Mouse (Mus musculus) kidney, postnatal 4 days (tissue): ENCODE data around the gene Pear1.
"Not testable (repeated sequence)": the region's sequence is repeated elsewhere in the genome, so short reads cannot be mapped to it uniquely, and the experiment has no call there.

Source experiments
- DNase-seq, 2 experiments: peaks; one replicate each; pipeline ENCODE4 v3.0.0; 2021; ENCODE audit warnings: mixed read lengths in 2 of 2

Pear1 gene

DNA sequence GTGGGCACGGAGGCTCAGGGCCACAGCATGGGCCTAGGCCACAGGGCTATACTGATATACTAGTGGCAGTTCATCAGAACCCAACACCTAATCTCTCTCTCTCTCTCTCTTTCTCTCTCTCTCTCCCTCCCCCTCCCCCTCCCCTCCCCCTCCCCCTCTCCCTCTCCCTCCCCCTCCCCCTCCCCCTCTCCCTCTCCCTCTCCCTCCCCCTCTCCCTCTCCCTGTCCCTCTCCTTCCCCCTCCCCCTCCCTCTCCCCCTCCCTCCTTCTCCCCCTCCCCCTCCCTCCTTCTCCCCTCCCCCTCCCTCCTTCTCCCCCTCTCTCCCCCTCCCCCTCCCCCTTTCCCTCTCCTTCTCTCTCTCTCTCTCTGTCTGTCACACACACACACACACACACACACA, at the start of gene Pear1:
Gene Pear1, minus strand, starts transcription at position 101 of the 400 bp plus-strand sequence.
- DNase-seq, result not testable (repeated sequence)

DNA sequence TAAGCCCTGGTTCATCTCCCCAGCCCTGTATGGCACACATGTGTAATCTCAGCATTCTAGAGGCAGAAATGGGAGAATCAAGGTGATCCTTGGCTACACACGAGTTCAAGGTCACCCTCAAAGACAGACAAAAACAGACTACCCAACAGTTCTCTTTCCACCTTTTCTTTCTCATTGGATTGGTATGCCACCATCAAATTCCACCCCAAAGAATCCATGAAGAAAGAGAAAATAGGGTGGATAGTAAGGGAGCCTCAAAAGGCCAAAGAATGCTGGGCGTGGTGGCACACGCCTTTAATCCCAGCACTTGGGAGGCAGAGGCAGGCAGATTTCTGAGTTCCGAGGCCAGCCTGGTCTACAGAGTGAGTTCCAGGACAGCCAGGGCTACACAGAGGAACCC, 40.0 kb upstream of the Pear1 start:
- DNase-seq, result not testable (repeated sequence)

DNA sequence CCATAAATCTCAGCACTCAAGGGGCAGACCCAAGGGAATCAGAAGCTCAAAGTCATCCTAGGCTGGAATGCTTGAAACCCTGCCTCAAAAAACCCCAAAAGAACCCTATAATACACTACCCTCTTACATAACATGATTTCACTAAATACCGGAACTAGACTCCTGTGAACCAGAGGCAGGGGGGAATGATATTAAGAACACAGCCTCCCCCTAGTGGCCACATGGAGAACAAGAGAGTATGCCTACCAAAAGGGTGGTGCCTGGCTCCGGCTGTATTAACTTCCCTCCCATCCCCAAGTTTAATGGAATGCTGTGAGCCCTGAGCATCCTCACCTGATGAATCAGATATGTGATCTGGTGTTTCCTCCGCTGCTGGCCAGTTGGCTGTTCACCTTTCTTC, 35.7 kb upstream of the Pear1 start:
- peak; percentile 68 to 78 for DNase-seq

DNA sequence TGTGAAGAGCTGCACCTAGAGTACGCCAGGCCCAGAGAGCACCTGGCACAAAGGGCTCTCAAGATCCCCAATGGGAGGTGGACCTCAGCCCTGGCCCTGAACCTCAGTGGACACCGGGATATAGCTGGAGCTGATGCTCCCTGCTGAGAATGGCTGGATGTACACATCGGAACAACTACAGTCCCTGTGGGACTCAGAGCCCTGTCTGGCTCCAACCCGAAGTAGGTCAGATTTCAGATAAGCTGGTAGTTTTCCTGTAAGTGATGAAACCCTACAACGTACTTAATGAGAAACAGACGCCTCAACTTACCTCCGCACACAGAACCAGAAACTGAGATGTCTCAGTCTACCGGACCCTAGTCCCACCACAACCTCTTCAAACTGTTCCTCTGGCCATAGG, 33.6 kb upstream of the Pear1 start:
- no peak for DNase-seq

DNA sequence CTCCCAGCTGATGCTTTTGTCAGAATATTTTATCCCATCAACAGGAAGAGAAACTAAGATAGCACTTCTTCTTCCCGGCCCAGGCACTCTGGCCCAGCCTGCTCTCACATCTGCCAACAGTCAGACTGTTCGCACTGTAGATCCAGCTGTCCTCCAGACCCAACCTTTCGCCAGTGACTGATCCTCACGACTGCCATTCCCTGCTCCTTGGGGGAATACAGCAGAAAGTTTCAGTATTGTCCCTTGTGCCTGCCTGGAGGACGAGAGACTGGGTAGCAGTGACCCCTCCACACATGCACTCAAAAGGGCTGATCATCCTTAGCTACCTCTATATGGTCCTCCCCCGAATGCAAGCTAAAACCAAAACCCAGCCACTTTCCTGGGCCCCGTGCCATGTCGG, 31.8 kb upstream of the Pear1 start:
- DNase-seq, result no peak

DNA sequence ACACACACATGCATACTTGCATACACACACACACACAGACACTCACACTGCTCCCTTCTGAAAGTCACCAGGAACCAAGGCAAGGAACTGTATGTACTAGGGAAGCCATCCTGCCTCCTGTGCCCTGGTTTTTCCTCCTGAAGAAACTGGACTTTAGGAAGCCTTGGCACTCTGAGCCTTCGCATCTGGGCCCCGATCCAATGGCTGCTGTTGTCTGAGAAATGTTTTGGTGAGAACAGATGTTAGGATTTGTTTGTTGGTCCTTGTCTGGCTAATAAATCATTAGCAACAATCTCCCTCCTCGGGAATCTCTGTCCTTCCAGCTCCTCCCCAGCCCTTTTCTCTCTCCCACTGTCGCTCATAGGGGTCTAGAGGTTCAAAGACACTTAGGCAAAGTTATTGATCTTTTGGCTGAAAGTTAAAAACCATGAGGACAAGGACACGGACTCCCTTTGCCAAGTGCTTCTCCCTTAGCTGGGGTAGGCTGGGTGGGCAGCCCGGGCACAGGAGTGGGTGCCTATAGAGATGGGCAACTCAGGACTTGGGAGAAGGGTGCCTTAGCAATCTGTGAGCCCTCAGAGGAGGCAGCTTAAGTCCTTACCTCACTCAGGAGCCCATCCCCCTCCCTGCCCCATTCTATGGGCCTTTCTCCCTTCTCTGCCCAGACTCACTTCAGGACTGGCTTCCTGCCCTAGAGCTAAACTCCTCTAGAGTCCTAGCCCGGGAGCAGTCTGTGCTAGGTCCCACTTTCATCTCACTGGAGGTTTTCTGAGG, 30.9 kb upstream of the Pear1 start:
- DNase-seq, result peak; percentile 50 to 66

DNA sequence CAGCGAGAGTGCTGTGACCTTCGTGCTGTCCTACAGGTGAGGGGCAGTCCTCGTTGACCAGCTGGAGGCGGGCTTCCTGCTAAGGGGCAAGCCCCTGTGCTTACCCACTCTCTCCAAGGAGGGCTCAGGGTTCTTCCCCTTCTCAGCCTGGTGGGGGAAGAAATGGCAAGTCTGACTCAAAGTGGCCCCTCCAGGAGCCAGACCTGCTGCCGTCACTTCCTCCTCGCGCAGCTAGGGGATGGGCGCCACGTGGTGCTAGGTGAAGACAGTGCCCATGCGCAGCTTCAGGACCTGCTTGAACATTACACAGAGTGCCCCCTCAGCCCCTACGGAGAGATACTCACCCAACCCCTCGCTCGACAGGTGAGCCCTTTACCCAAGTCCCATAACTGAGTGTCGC, 25.0 kb upstream of the Pear1 start:
- DNase-seq, result no peak

DNA sequence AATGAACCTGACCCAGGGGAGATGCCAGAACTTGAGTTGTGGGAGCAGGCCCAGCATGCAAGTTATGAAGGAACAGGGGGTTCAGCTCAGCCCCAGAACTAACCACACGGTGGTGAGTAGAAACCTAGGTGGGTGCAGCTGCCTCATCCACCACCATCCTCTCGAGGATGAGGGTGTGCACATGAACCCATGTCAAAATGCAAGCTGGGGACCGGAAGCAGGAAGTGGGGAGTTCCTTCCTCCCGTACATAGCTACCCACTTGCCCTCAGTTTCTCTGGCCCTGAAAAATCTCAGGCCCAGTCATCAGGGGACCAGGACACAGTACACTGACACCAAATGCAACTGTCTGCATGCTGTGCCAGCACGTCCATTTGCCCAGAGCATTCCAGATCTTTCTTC, 23.6 kb upstream of the Pear1 start:
- DNase-seq, result no peak

DNA sequence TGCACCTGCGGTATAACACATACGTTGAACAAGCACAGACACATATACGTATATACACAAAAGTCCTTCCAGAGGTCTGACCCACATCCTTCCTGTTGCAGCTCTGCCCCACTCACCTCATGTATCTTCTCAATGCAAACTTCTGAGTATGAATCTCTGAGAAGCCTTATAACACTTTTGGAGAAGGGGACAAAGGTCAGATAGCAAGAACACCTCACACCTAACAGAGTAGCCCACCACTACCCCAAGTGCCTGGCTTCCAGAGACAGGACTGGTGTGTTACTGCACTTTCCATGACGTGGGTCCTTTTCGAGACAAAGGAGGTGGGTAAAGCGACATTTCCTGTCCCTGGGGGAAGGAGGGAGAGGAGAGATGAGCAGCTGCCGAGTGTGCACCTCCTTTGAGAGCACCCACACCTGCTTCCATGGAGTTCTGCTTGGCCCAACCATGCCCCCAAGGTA, 22.6 kb upstream of the Pear1 start, which contains the start of gene Sh2d2a:
Gene Sh2d2a, plus strand, starts transcription at position 106 of the 461 bp plus-strand sequence.
- no peak for DNase-seq

DNA sequence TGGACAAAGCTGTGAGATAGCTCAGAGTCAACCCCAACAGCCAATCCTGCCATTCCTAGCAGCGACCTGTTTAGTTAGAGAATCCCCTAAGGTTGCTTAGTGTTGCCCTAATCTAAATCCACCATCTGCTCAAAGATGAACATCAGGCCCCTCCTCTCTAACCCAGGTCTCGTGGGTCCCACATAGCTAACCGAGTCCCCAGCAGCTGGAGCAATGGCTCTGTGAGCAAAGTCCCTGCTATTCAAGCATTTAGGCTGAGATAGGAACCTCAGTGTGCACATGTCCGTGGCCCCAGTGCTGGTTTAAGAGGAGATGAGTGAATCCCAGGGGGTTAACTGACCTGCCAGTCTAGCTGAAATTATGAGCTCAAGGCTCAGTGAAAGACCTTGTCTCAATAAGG, 22.1 kb upstream of the Pear1 start:
- DNase-seq, result no peak

DNA sequence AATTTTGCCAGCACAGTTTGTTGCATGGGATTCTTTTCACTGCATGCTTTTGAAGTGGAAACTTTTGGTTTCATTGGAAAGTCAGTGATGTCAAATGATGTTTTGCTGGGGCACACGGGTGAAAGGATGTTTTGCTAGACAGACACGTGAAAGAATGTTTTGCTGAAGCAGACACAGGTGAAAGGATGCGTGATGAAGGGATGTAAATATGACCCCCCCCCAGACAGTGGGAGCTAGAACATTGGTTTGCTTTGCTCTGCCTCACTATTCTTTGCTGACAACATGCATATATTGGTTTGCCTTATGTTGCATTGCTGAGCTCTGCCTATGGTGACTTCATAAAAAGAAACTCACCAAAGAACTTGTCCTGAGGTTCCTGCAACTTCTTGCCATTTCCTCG, 20.9 kb upstream of the Pear1 start:
- no peak for DNase-seq

DNA sequence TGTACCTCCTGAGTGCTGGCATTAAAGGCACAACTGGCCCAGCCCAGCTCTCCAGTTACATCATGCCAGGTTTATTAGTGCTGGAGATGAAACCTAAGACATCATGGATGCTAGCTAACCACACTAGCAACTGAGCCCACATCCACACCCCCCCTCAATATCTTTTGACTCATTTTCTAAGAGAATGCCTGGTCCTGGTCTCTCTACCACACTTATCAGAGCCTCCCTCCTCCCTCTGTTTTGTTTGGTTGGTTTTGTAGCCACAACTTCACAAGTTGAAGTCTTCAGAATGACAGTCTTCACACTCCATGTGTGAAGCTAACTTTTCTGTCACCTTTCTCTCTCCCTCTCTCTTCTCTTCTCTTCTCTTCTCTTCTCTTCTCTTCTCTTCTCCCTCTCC, 16.8 kb upstream of the Pear1 start:
- DNase-seq, result no peak

DNA sequence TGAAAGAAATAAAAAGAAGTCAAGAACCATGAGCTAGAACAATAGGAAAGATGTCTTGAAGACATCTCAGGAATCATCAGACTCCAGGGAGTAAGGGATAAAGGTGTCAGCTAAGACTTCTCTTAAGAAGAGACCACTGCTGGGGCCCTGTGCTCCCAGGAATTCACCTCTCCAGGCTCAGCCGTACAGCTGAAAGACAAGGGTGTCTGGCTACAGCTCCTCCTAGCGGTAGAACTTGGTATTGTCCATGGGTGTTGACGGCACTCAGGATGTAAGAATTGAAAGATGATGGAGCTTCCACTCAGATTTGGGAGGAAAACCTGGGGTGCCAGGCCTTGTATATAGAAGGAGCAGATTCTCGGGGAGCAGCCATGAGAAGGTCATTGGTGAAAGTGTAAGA, 14.5 kb upstream of the Pear1 start:
- peak; percentile 88 to 89 for DNase-seq

DNA sequence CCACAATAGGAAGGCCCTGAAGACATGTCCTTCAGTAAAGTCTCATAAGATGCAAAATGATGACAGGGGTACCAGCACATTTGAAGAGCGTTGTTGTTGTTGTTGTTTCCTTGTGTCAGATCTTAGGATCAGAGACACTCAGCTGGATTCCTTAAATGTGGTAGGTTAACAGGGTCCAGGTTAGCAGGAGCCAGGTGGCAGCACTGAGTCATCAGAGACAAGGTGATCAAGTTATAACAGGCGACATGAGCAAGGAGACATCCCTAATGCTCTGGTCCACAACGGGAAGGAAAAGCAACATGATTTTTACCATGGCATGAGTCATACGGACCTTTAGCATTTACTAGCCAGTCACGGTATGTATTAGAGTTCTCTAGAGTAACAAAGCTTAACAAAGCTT, 9.4 kb upstream of the Pear1 start:
- DNase-seq, result no peak

DNA sequence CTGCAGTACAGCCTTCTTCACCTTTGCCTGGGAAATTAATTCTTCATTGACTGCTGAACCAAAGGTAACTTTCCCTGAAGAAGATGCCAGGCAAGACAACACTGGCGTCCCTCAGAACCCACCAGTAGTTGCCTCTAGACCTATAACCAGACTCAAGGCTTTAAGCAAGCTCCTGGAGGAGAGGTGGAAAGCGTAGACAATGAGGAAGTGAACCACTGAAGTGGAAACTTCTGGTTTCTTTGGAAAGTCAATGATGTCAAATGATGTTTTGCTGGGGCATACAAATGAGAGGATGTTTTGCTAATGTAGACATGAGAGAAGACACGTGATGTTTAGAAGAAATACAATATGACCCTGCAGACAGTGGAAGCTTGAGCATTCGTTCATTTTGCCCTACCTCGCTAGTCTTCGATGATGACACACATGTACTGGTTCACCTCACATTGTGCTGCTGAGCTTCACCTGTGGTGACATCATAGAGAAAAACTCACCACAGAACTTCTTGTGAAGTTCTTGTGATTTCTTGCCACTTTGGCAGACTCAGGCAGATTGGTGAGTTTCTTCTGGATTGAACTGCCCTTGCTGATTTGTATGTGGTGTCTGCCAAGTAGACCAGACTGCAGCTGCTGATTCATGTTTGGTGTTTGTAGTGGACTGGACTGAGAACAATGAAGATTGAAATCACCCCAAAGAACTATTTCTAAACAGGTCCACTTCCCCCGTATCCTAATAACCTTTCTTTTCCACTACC, 8.2 kb upstream of the Pear1 start:
- DNase-seq, result no peak

DNA sequence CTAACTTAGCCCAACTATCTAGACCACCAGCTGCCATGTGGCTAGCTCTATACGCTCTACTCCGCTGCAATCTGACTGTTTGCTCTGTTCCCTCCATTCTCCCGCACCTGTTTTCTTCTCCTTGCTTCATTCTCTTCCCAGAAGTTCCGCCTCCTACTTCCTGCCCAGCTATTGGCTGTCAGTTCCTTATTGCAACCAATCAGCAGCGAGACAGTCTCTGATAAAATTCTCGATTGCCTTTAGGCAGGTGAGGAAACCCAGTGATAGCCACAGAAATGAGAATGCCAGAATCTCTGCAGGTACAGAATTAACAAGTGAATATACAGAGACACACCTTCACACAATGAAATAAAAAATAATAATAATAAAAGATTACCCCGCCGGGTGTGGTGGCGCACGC, 4.9 kb upstream of the Pear1 start:
- DNase-seq, result no peak

DNA sequence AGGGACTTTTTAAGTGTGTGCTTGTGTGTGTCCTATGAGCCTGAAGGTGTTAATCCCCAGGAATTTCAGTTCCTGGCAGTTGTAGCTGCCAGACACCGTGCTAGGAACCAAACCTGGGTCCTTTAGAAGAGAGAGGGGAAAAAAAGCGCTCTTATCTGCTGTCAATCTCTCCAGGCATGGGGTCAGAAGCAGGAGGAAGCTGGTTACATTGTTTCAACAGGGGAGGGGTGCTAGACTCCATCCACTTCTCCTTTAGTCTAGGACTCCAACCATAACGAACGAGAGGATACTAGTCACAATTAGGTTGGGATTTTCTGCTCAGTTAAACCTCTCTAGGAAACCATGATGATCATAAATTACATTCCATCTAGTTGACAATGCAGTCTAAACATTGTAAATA, 4.3 kb upstream of the Pear1 start:
- DNase-seq, result no peak

DNA sequence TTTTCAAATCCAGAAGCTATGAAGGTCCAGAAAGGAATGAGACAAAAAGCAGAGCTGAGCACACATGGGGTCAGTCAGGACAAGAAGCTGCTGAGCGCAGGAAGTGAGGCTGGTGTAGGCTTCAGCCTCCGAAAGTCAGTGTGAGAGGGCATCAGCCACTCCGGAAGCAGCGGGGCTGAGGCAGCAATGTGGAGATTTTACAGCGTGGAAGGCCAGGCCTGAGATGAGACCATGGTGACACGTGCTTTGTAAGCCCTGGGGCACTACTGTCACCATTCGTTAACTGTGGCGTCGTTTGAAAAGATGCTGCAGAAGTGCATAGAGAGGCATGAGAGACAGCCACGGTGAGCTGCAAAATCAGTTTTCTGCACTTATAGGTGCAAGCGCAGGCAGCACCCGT, 5.9 kb downstream of the Pear1 start:
- no peak for DNase-seq

DNA sequence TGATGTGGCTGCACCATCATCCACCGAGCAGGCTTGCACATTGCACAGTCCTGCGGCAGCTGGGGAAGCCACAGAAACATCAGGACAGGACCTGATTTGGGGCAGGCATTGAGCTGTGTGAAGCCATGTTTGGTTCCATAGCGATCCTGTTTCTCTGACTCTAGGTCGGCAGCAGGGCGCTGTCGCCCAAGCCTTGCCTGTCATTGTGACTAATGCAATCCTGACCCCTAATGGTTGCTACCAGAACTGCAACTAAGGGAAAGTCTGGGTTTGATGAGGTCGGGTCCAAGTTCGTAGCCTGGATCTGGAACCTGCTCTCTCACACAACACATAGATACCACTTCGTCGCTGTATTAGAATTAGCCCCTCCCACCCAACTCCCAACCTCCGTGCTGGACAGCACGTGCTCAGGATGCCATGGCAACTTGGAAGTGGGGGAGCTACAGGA, 7.4 kb downstream of the Pear1 start:
- DNase-seq, result peak; percentile 80 to 87

DNA sequence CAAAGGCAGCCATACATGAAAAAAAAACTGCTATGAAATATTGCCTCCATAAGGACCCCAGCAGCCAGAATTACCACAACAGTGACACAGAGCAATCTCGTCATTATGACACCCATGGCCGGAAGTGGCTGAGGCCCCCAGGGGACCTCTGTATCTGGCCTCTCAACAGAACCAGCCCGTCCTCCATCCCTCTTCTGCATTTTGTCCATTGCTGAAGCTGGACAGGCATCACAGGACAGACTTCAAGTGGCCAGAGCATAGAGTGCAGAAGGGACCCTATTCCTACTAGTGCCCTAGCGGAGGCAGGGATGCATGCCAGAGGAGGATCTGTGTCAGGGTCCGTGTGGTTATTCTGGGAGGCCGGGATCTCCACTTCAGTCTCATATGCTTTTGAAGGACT, 7.9 kb downstream of the Pear1 start:
- peak in 1 of 2 experiments; percentile 52 for DNase-seq

DNA sequence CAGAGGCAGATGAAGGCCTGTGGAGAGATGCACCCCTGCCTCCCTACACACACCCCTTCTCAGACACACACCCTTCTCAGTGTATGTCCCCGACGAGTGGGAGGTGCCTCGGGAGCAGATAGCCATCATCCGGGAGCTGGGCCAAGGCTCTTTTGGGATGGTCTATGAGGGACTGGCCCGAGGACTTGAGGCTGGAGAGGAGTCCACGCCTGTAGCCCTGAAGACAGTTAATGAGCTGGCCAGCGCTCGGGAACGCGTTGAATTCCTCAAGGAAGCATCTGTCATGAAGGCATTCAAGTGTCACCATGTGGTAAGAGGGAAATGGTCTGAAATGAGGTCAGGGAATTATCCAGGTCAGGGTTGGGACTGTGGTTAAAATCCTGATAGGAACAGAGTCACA, 11.2 kb downstream of the Pear1 start:
- peak; percentile 64 to 72 for DNase-seq

DNA sequence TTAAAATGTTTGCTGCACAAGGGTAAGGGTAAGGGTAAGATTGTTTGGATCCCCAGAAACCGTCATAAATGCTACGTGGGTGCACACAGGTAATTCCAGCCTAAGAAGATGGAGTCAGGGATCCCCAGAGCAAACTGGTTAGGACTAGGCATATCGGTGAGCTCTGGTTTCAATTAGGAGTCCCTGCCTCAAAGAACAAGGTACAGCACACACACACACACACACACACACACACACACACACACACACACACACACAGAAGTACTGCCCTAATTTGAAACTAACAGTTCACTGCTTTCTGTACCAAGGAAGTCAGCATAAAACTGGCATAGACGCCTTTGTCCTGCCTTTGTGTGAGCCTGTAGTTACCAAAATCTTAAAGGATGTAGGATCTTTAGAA, 11.7 kb downstream of the Pear1 start:
- DNase-seq, result no peak

DNA sequence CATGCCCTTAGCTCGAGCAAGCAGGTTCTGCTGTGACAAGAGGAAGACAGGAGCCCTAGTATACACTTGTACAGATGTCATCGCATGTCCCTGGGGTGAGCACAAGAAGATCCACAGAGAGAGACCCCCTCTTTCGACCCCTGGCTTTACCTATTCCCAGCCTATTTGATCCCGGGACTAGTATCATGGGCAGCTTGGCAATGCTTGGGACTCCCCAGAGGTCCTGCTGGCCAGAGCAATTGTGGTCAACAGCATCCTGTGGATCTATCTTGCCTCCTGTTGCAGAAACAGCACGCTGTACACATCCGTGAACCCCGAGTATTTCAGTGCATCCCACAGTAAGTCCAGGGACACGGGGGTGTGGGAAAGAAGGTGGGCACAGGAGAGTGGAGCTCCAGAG, 12.8 kb downstream of the Pear1 start:
- no peak for DNase-seq

DNA sequence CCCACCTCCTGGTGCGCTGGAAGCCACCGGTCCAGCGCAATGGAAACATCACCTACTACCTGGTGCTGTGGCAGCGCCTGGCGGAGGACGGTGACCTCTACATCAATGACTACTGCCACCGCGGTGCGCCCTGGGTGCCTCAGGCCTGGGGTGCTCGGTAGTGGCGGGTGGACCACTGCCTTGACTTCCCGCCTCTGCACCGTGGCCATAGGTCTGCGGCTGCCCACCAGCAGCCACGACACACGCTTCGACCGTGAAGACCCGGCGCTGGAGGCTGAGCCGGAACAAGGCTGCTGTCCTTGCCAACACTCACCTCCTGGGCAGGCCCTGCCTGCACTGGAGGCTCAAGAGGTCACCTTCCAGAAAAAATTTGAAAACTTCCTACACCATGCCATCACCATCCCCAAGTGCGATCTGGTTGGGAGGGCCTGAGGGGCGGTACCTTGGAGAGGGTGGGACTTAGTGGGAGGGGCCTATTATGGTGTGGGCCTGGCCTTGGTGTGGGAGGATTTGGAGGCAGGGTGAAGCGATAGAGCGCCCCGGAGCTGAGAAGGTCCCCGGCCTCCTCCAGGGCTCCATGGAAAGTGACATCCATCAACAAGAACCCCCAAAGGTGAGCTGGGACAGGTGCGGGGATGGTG, 14.7 kb downstream of the Pear1 start:
- DNase-seq, result peak; percentile 53 to 59
